Mouse (Mus musculus) adrenal gland, postnatal 0 days (tissue): ENCODE measurements around the gene Grk1. TPM values are rescaled to one million over a fixed set of nuclear protein-coding genes. Genes with fewer than 3 reads are reported as not detected.

Experiments
- polyA plus RNA-seq: library from polyadenylated mRNA; unstranded; fragments of >200 nt; fragmentation: Nextera tagmentation; extraction: Ambion mirVana; gene quantifications from 2 replicates; pipeline ENCODE4 v1.2.1, GENCODE M21; 2015

The Grk1 gene
- polyA plus RNA-seq: not detected in 2 replicates

DNA sequence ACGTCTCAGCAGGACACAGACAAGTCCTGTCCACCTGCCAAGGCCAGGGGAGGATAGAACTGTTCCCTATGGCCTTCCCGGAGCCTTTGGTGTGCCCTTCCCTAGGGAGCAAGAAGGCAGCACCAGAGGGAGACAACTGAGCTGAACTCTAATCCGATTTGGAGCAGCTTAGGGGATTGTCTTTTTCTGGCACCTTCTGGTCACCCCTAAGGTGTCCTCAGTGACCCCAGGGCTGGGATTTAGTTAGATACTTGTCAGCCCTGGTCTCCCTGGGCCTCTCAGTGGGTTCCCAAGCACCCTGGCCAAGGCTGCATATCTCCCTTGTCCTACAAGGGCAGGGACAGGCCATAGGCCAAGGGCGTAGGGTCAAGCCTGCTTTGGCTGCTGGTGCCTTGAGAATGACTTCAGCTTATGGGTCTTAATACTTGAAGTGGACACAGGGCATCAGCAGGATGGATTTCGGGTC, at the start of gene Grk1:
TSS of gene Grk1 (plus strand) at position 416 of the 466 bp plus-strand sequence.

GRCm38 (mm10) chr8:13396725-13397124, 8.2 kb upstream of the Grk1 start, which contains the start of gene Atp4b:
Gene Atp4b (minus strand): TSS chr8:13396825.

DNA sequence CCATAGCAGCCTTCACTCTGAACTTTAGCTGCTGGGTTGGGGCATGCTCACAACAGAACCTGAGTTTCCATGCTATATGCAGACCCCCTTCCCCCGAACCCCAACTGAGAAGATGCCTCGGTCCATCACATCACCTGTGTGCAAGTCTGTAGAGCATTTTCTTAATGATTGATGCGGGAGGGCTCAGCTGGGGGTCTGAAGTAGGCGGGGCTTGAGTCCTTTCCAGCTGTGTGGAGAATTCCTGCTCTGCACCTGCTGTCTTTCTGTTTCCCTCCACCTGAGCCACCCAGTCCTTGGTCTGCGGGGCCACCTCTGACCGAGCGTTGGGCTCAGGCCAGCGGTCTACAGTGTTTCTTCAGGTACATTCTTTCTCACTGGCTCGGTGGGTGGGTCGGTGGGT, 30.0 kb downstream of the Grk1 start, which contains the start of gene Tmem255b:
TSS of gene Tmem255b (plus strand) at position 301 of the 400 bp plus-strand sequence.

Other genes with a start within 250 kb of the Grk1 start
- gene Lamp1, start 245.9 kb upstream of the Grk1 start, polyA plus RNA-seq: 295 and 388 TPM in 2 replicates
- 20.5 and 26.6 TPM in 2 replicates for gene Grtp1, start 204.5 kb upstream of the Grk1 start, polyA plus RNA-seq
- gene Adprhl1, start 150.9 kb upstream of the Grk1 start, polyA plus RNA-seq: 0.24 and 1.8 TPM in 2 replicates
- 11.9 and 17.3 TPM in 2 replicates for gene Dcun1d2, start 117.0 kb upstream of the Grk1 start, polyA plus RNA-seq
- gene Tmco3, start 116.9 kb upstream of the Grk1 start, polyA plus RNA-seq: 23.1 and 23.3 TPM in 2 replicates
- gene Tfdp1, start 66.3 kb upstream of the Grk1 start, polyA plus RNA-seq: 55.0 and 71.1 TPM in 2 replicates
- gene Atp4b, start 8.3 kb upstream of the Grk1 start, polyA plus RNA-seq: 1.2 TPM in 1 of 2 replicates, not detected in the other
- 0.91 and 1.4 TPM in 2 replicates for gene Tmem255b, start 30.1 kb downstream of the Grk1 start, polyA plus RNA-seq
- gene Gas6, start 89.4 kb downstream of the Grk1 start, polyA plus RNA-seq: 147 and 190 TPM in 2 replicates
- gene 1700029H14Rik, start 157.4 kb downstream of the Grk1 start, polyA plus RNA-seq: not detected in 2 replicates